Mouse (Mus musculus): ENCODE measurements at regions not wholly inside any gene's neighbourhood (a gene's known extent, or its start where the extent isn't known, plus 50 kb on each side); places are given as distances from the start of the nearest gene placed in this dataset.
"Not testable (repeated sequence)": the region's sequence is repeated elsewhere in the genome, so short reads cannot be mapped to it uniquely, and the experiment has no call there.

DNA sequence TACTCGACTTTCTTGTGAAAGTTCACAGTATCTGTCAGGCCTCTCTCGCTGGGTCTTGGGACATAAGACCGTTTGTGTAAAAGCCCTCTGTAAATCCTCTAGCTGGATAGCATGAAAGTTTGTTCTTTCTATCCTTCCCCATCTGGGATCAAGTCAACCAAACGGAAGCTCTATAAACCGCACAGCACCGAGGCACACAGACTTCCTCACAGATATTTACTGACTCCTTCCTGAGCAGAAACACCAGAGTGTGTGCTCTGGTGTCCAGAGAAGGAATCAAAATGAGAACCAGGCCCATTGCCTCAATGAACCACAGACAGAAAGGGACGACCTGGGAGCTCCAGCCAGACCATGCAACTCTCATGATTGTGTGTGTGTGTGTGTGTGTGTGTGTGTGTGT is 502.6 kb downstream of the Gja1 start:
- no peak overlapping the region for H3K4me2 ChIP-seq (replicated peaks)
- H3K9ac ChIP-seq: no peak overlapping the region
- ATAC-seq: no peak
- H3K27me3 ChIP-seq (replicated peaks): no peaks in the 10 kb centered on the region
- H3K36me3 ChIP-seq: no peaks in the 10 kb centered on the region
- H3K27ac ChIP-seq: no peak overlapping the region
- no peak overlapping the region for H3K4me3 ChIP-seq (replicated peaks)
- no peaks in the 10 kb centered on the region for H3K4me1 ChIP-seq (replicated peaks)
- 64% methylated on average over 7 of the region's 7 CpGs for WGBS
- no peaks in the 10 kb centered on the region for H3K9me3 ChIP-seq

GRCm38 (mm10) chr10:56880154-56880591 is 503.0 kb downstream of the Gja1 start:
- Histone ChIP-seq H3K4me2 (replicated peaks) (no peak overlapping the region), H3K27ac (no peak overlapping the region), H3K9ac (no peak overlapping the region), H3K27me3 (replicated peaks) (no peaks in the 10 kb centered on the region), H3K36me3 (no peaks in the 10 kb centered on the region), H3K4me3 (replicated peaks) (no peak overlapping the region), H3K9me3 (no peaks in the 10 kb centered on the region), H3K4me1 (replicated peaks) (no peaks in the 10 kb centered on the region)
- 86% methylated on average over 12 of the region's 12 CpGs for WGBS
- no peak for ATAC-seq

GRCm38 (mm10) chr10:56884456-56885410 is 507.6 kb downstream of the Gja1 start:
- Histone ChIP-seq H3K9ac (no peak overlapping the region), H3K36me3 (no peaks in the 10 kb centered on the region), H3K4me3 (replicated peaks) (no peak overlapping the region), H3K27me3 (replicated peaks) (no peaks in the 10 kb centered on the region), H3K9me3 (no peaks in the 10 kb centered on the region), H3K4me2 (replicated peaks) (no peak overlapping the region), H3K4me1 (replicated peaks) (no peaks in the 10 kb centered on the region), H3K27ac (no peak overlapping the region)
- no peak for ATAC-seq
- 55% methylated on average over 4 of the region's 4 CpGs for WGBS

DNA sequence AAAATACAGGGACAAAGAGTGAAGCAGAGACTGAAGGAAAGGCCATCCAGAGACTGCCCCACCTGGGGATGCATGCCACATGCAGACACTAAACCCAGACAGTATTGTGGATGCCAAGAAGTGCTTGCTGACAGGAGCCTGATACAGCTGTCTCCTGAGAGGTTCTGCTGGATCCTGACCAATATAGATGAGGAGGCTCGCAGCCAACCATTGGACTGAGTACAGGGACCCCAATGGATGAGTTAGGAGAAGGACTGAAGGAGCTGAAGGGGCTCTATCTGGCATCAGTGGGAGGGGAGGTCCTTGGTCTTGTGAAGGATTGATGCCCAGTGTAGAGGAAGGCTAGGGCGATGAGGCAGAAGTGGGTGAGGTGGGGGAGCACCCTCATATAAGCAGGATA is 514.4 kb downstream of the Gja1 start:
- H3K4me1 ChIP-seq (replicated peaks); ATAC-seq; H3K27ac ChIP-seq; H3K36me3 ChIP-seq; H3K27me3 ChIP-seq (replicated peaks); H3K9me3 ChIP-seq; H3K4me2 ChIP-seq (replicated peaks); H3K9ac ChIP-seq; H3K4me3 ChIP-seq (replicated peaks): not testable (repeated sequence)
- 95% methylated on average over 2 of the region's 2 CpGs for WGBS

DNA sequence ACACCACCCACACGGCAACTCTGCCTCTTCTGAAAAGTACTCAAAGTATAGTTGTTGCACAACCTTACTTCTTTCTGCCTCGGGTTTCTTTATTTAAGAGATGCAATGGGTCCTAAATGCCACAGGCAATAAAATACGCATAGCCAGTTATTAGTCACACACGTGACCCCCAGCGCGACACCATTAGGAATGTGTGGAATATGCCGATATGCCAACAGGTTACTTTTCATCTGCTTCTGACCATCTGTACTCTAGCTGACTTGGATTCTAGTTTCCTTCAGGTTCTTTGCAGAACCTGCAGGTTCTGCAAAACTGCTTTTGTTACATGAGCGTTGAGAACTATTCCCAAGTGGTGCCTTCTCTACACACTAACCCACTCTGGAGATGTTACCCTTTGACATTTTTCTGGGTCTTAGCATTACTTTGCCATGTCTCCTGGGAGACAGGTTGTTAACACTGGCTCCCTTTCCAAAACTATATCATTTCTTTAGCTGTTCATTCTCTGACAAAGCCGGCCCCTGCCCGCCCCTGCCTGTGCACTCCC is 515.6 kb downstream of the Gja1 start:
- Histone ChIP-seq H3K4me2 (replicated peaks) (no peak overlapping the region), H3K4me3 (replicated peaks) (no peak overlapping the region), H3K27ac (no peak overlapping the region), H3K27me3 (replicated peaks) (no peaks in the 10 kb centered on the region), H3K9me3 (no peaks in the 10 kb centered on the region), H3K9ac (no peak overlapping the region), H3K36me3 (no peaks in the 10 kb centered on the region), H3K4me1 (replicated peaks) (no peaks in the 10 kb centered on the region)
- WGBS: 70% methylated on average over 10 of the region's 10 CpGs
- ATAC-seq: no peak

GRCm38 (mm10) chr10:56893210-56893705 is 516.1 kb downstream of the Gja1 start:
- no peak overlapping the region for H3K4me3 ChIP-seq (replicated peaks)
- H3K27ac ChIP-seq: no peak overlapping the region
- H3K4me2 ChIP-seq (replicated peaks): no peak overlapping the region
- H3K9me3 ChIP-seq: no peaks in the 10 kb centered on the region
- ATAC-seq: no peak
- no peaks in the 10 kb centered on the region for H3K4me1 ChIP-seq (replicated peaks)
- no peaks in the 10 kb centered on the region for H3K27me3 ChIP-seq (replicated peaks)
- no peak overlapping the region for H3K9ac ChIP-seq
- H3K36me3 ChIP-seq: no peaks in the 10 kb centered on the region
- 63% methylated on average over 8 of the region's 8 CpGs for WGBS

GRCm38 (mm10) chr10:56899640-56900274 is 522.6 kb downstream of the Gja1 start:
- no peak overlapping the region for H3K4me2 ChIP-seq (replicated peaks)
- H3K9ac ChIP-seq: no peak overlapping the region
- 83% methylated on average over 5 of the region's 5 CpGs for WGBS
- H3K4me3 ChIP-seq (replicated peaks): no peak overlapping the region
- ATAC-seq: no peak
- no peaks in the 10 kb centered on the region for H3K36me3 ChIP-seq
- H3K27me3 ChIP-seq (replicated peaks): no peaks in the 10 kb centered on the region
- no peaks in the 10 kb centered on the region for H3K4me1 ChIP-seq (replicated peaks)
- H3K9me3 ChIP-seq: no peaks in the 10 kb centered on the region
- H3K27ac ChIP-seq: no peak overlapping the region

DNA sequence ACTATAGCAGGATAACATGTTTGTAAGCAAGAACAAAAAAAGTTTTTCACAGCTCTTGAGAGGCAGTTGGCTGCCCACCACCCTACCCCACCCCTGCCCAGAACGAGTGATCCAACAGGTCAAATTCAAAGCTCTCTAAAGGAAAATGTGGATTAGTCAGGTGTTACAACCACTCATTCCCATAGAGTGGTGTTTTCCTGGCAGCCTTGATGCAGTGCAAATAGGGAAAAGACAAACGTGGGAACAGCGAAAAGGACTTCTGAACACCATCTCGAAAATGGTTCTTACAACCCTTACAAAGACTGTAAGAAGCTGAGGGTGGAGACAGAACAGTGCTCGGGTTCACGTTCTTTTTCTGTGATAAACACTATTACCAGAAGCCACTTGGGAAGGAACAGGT is 523.8 kb downstream of the Gja1 start:
- Histone ChIP-seq H3K9me3 (no peaks in the 10 kb centered on the region), H3K27me3 (replicated peaks) (no peaks in the 10 kb centered on the region), H3K4me2 (replicated peaks) (no peak overlapping the region), H3K27ac (no peak overlapping the region), H3K9ac (no peak overlapping the region), H3K4me1 (replicated peaks) (no peaks in the 10 kb centered on the region), H3K36me3 (no peaks in the 10 kb centered on the region), H3K4me3 (replicated peaks) (no peak overlapping the region)
- WGBS: 79% methylated on average over 6 of the region's 6 CpGs
- ATAC-seq: no peak

GRCm38 (mm10) chr10:56912711-56913110 is 535.6 kb downstream of the Gja1 start:
- no peaks in the 10 kb centered on the region for H3K36me3 ChIP-seq
- no peaks in the 10 kb centered on the region for H3K9me3 ChIP-seq
- H3K9ac ChIP-seq: no peak overlapping the region
- H3K4me1 ChIP-seq (replicated peaks): no peaks in the 10 kb centered on the region
- no peak overlapping the region for H3K4me3 ChIP-seq (replicated peaks)
- 86% methylated on average over 1 of the region's 1 CpGs for WGBS
- H3K4me2 ChIP-seq (replicated peaks): no peak overlapping the region
- H3K27me3 ChIP-seq (replicated peaks): no peaks in the 10 kb centered on the region
- H3K27ac ChIP-seq: no peak overlapping the region
- ATAC-seq: no peak

- Histone ChIP-seq H3K4me1 (replicated peaks) (no peaks in the 10 kb centered on the region), H3K9me3 (no peaks in the 10 kb centered on the region), H3K4me2 (replicated peaks) (no peak overlapping the region), H3K9ac (no peak overlapping the region), H3K27me3 (replicated peaks) (no peaks in the 10 kb centered on the region), H3K36me3 (no peaks in the 10 kb centered on the region), H3K27ac (no peak overlapping the region), H3K4me3 (replicated peaks) (no peak overlapping the region)
- 73% methylated on average over 5 of the region's 5 CpGs for WGBS
- ATAC-seq: no peak
Observed at GRCm38 (mm10) chr10:56914103-56914502, 537.0 kb downstream of the Gja1 start.

DNA sequence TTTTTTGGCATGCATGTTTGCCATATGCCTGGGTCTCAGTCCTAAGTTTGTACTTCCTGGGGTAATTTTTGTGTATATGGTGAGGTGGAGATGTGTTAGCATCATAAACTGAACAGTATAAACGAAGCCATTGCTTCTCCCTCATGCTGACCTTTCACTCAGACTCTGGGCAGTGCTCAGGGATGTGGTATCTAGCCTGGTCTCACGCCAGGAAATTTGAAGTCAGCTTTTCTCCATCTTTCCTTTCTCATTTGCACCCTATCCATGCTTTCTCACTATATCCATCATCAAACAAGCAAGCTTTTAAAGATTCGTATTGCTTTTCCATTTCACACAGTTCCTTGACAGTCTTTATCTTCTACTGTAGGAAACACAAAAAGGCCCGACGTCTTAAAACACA is 541.3 kb downstream of the Gja1 start:
- Histone ChIP-seq H3K4me2 (replicated peaks) (no peak overlapping the region), H3K9me3 (no peaks in the 10 kb centered on the region), H3K4me3 (replicated peaks) (no peak overlapping the region), H3K27me3 (replicated peaks) (no peaks in the 10 kb centered on the region), H3K36me3 (no peaks in the 10 kb centered on the region), H3K9ac (no peak overlapping the region), H3K27ac (no peak overlapping the region), H3K4me1 (replicated peaks) (peaks cover 6% of the 10 kb centered on the region; the same call in 1 of the 2 replicates)
- WGBS: 71% methylated on average over 5 of the region's 5 CpGs
- ATAC-seq: no peak
